Mouse (Mus musculus) thymus, adult 2 months (tissue): Measurements from ENCODE around the gene 4930503B20Rik.

Experiments used
- CTCF ChIP-seq: fragments of 200-500 bp; IDR thresholded peaks from 2 replicates; pipeline ENCODE4 v1.5.1; 2012; ENCODE audit warnings: mild to moderate bottlenecking, control low read depth, low read length, moderate library complexity, borderline replicate concordance; ENCODE audit not compliant: control insufficient read depth, poor library complexity, insufficient read depth; ENCODE audit errors: extremely low read depth
- POLR2A ChIP-seq: fragments of 200-500 bp; IDR thresholded peaks from 2 replicates; pipeline ENCODE4 v1.6.1; 2012; ENCODE audit warnings: mild to moderate bottlenecking, low read length, control low read depth, moderate library complexity; ENCODE audit not compliant: control insufficient read depth, poor library complexity, insufficient read depth; ENCODE audit errors: extremely low read depth

DNA sequence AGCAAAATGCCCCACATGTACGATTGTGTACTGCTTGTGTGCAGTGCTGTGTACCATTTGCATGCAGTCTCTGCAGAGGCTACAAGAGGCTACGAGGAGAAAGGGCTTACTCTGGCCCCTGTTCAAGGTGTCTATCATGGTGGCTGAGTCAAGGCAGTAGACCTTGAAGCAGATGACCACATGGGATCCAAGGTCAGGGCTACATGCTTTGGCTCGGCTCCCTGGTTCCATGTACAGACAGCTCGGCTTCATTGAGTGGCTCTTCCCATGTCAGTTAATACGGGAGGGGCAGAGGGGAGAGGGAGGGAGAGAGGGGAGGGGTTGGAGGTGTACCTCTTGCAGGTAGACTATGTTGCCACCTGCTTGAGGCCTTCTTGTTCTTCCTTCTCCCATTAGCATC lies 1.3 kb upstream of the 4930503B20Rik start:
- TF ChIP-seq CTCF (no peak), POLR2A (no peak)
